Mouse (Mus musculus): ENCODE measurements around the gene Pet117.

GRCm38 (mm10) chr2:144343158-144343557 lies 25.6 kb upstream of the Pet117 start:
- TF ChIP-seq FLI1 (IDR thresholded peaks at IDR 0.05; ENCODE audit: low read length), result no peak
- TF ChIP-seq GATA1 (IDR thresholded peaks at IDR 0.05; ENCODE audit: borderline replicate concordance, low read length), result no peak
